24 mouse cellular contexts compared by ENCODE assay signal in genomic region chr1:133379986-133380320, GRCm38 (mm10). TPM values are rescaled to one million over a fixed set of nuclear protein-coding genes. Genes with fewer than 3 reads are reported as not detected.
DNase-seq lines count a peak whose midpoint lies in the region; ATAC-seq and TF ChIP-seq lines count a peak whose summit lies in the region.
"Had no signal": no experiment of that assay in that cellular context is flagged by ENCODE, and none has a peak within 500 bp of the region (broad histone marks: within the 10 kb centered on the region; RNA-seq: fewer than 3 reads in every experiment).

No protein-coding gene starts in this region.

- H3K36me3 ChIP-seq in forebrain, embryonic 10.5 days (replicated peaks): peaks cover 25% of the 10 kb centered on the region
- no peaks in the 10 kb centered on the region for H3K36me3 ChIP-seq in forebrain, embryonic 11.5 days (ENCODE audit: control insufficient read depth, insufficient read depth, low read length)
- peaks cover 32% of the 10 kb centered on the region for H3K36me3 ChIP-seq in hindbrain, embryonic 10.5 days
- peaks cover 17% of the 10 kb centered on the region for H3K36me3 ChIP-seq in hindbrain, embryonic 12.5 days
- H3K36me3 ChIP-seq in kidney, postnatal 0 days (ENCODE audit: insufficient read depth, low read length): peaks cover 20% of the 10 kb centered on the region
- peaks cover 25% of the 10 kb centered on the region for H3K36me3 ChIP-seq in kidney, embryonic 14.5 days (ENCODE audit: control insufficient read depth, insufficient read depth, low read length)
- H3K36me3 ChIP-seq in neural tube, embryonic 13.5 days: peaks cover 18% of the 10 kb centered on the region
- H3K36me3 ChIP-seq in neural tube, embryonic 15.5 days: 0 out of 2 replicates have a peak, but pooled peaks cover 4% of the 10 kb centered on the region
- H3K36me3 ChIP-seq: heart, embryonic 15.5 days had no signal

- H3K4me2 ChIP-seq in forebrain, embryonic 11.5 days (ENCODE audit: low read depth, low read length, severe bottlenecking): no peak overlapping the region
- H3K4me2 ChIP-seq in hindbrain, embryonic 12.5 days (replicated peaks): no peak overlapping the region
- H3K4me2 ChIP-seq in kidney, postnatal 0 days (ENCODE audit: low read length): no peak overlapping the region
- no peak overlapping the region for H3K4me2 ChIP-seq in kidney, embryonic 14.5 days (replicated peaks; ENCODE audit: low read depth, low read length)
- no peak overlapping the region for H3K4me2 ChIP-seq in neural tube, embryonic 13.5 days
- no peak overlapping the region for H3K4me2 ChIP-seq in neural tube, embryonic 15.5 days
- H3K4me2 ChIP-seq: embryonic facial prominence, embryonic 12.5 days; heart, embryonic 15.5 days; hindbrain, embryonic 13.5 days; stomach, embryonic 15.5 days had no signal

- H3K27ac ChIP-seq in forebrain, embryonic 10.5 days: 0 out of 2 replicates have a peak overlapping the region, but pooled peaks have one; percentile 7
- no peak overlapping the region for H3K27ac ChIP-seq in forebrain, embryonic 11.5 days (ENCODE audit: low read depth, low read length)
- peak overlapping the region; percentile 24; the same call in 1 of the 2 replicates for H3K27ac ChIP-seq in hindbrain, embryonic 10.5 days
- H3K27ac ChIP-seq in hindbrain, embryonic 12.5 days: no peak overlapping the region
- H3K27ac ChIP-seq in kidney, postnatal 0 days: peak overlapping the region; percentile 52; the same call in 1 of the 2 replicates
- H3K27ac ChIP-seq in kidney, embryonic 14.5 days (ENCODE audit: low read depth, low read length): no peak overlapping the region
- 0 out of 2 replicates have a peak overlapping the region, but pooled peaks have one; percentile 13 for H3K27ac ChIP-seq in neural tube, embryonic 13.5 days (replicated peaks)
- no peak overlapping the region for H3K27ac ChIP-seq in neural tube, embryonic 15.5 days (replicated peaks)
- H3K27ac ChIP-seq: embryonic facial prominence, embryonic 12.5 days; heart, embryonic 15.5 days; hindbrain, embryonic 13.5 days; layer of hippocampus, adult 2 months; stomach, embryonic 15.5 days had no signal

- peaks cover 30% of the 10 kb centered on the region for H3K4me1 ChIP-seq in forebrain, embryonic 10.5 days
- H3K4me1 ChIP-seq in forebrain, embryonic 11.5 days (replicated peaks; ENCODE audit: control insufficient read depth, insufficient read depth, low read length): 0 out of 2 replicates have a peak, but pooled peaks cover 2% of the 10 kb centered on the region
- peaks cover 49% of the 10 kb centered on the region for H3K4me1 ChIP-seq in hindbrain, embryonic 10.5 days (replicated peaks)
- H3K4me1 ChIP-seq in hindbrain, embryonic 12.5 days: peaks cover 19% of the 10 kb centered on the region
- 0 out of 2 replicates have a peak, but pooled peaks cover 5% of the 10 kb centered on the region for H3K4me1 ChIP-seq in kidney, postnatal 0 days (replicated peaks; ENCODE audit: insufficient read depth, low read length)
- peaks cover 3% of the 10 kb centered on the region; the same call in 1 of the 2 replicates for H3K4me1 ChIP-seq in kidney, embryonic 14.5 days (ENCODE audit: control insufficient read depth, insufficient read depth, low read length)
- peaks cover 39% of the 10 kb centered on the region for H3K4me1 ChIP-seq in neural tube, embryonic 13.5 days (replicated peaks)
- peaks cover 21% of the 10 kb centered on the region; the same call in 1 of the 2 replicates for H3K4me1 ChIP-seq in neural tube, embryonic 15.5 days
- H3K4me1 ChIP-seq: embryonic facial prominence, embryonic 12.5 days had no signal

- no peak overlapping the region for H3K9ac ChIP-seq in forebrain, embryonic 11.5 days (ENCODE audit: low read length)
- H3K9ac ChIP-seq in hindbrain, embryonic 12.5 days: no peak overlapping the region
- no peak overlapping the region for H3K9ac ChIP-seq in kidney, postnatal 0 days (ENCODE audit: low read depth, low read length)
- H3K9ac ChIP-seq in kidney, embryonic 14.5 days (ENCODE audit: low read depth, low read length): no peak overlapping the region
- H3K9ac ChIP-seq in neural tube, embryonic 13.5 days: no peak overlapping the region
- H3K9ac ChIP-seq in neural tube, embryonic 15.5 days (replicated peaks): no peak overlapping the region
- H3K9ac ChIP-seq: embryonic facial prominence, embryonic 12.5 days; heart, embryonic 15.5 days; hindbrain, embryonic 13.5 days; liver, postnatal 0 days; stomach, embryonic 15.5 days had no signal

- no peak for ATAC-seq in forebrain, embryonic 11.5 days (replicated peaks; ENCODE audit: low FRiP score)
- ATAC-seq in hindbrain, embryonic 12.5 days (ENCODE audit: low FRiP score): no peak
- no peak for ATAC-seq in kidney, postnatal 0 days (replicated peaks; ENCODE audit: low FRiP score, low read depth)
- no peak for ATAC-seq in kidney, embryonic 14.5 days (ENCODE audit: low FRiP score, low TSS enrichment)
- no peak for ATAC-seq in neural tube, embryonic 13.5 days (ENCODE audit: low read depth)
- ATAC-seq in neural tube, embryonic 15.5 days (ENCODE audit: low FRiP score): no peak
- ATAC-seq: forebrain, embryonic 14.5 days; inflammation-experienced regulatory T-cells, adult 6 months; liver, postnatal 0 days; midbrain, embryonic 16.5 days had no signal

- 80% methylated on average over 3 of the region's 3 CpGs for WGBS in forebrain, embryonic 10.5 days
- WGBS in forebrain, embryonic 11.5 days: 80% methylated on average over 3 of the region's 3 CpGs
- 72% methylated on average over 3 of the region's 3 CpGs for WGBS in hindbrain, embryonic 10.5 days
- 79% methylated on average over 3 of the region's 3 CpGs for WGBS in hindbrain, embryonic 12.5 days
- 68% methylated on average over 3 of the region's 3 CpGs for WGBS in kidney, postnatal 0 days
- 64% methylated on average over 3 of the region's 3 CpGs for WGBS in kidney, embryonic 14.5 days
- WGBS in neural tube, embryonic 13.5 days: 88% methylated on average over 3 of the region's 3 CpGs
- 76% methylated on average over 3 of the region's 3 CpGs for WGBS in neural tube, embryonic 15.5 days

- DNase-seq in forebrain, embryonic 10.5 days (ENCODE audit: extremely low spot score, low spot score): no peak
- DNase-seq in forebrain, embryonic 11.5 days (ENCODE audit: low spot score): no peak
- DNase-seq in hindbrain, embryonic 10.5 days (ENCODE audit: low spot score): no peak
- DNase-seq in kidney, postnatal 0 days (ENCODE audit: low spot score): no peak
- DNase-seq: cerebellum, adult 18-20 months; liver; liver, postnatal 0 days; thymus, adult 2 months; thymus, postnatal 4 days had no signal

- TF ChIP-seq CTCF in kidney, postnatal 0 days (IDR thresholded peaks at IDR 0.05; ENCODE audit: low read depth): no peak

- no peaks in the 10 kb centered on the region for H3K27me3 ChIP-seq in forebrain, embryonic 10.5 days (ENCODE audit: poor library complexity, severe bottlenecking)
- no peaks in the 10 kb centered on the region for H3K27me3 ChIP-seq in forebrain, embryonic 11.5 days (ENCODE audit: control insufficient read depth, insufficient read depth, low read length)
- no peaks in the 10 kb centered on the region for H3K27me3 ChIP-seq in hindbrain, embryonic 10.5 days (ENCODE audit: insufficient read depth, poor library complexity, severe bottlenecking)
- H3K27me3 ChIP-seq in hindbrain, embryonic 12.5 days: no peaks in the 10 kb centered on the region
- no peaks in the 10 kb centered on the region for H3K27me3 ChIP-seq in kidney, postnatal 0 days (ENCODE audit: insufficient read depth, low read length)
- no peaks in the 10 kb centered on the region for H3K27me3 ChIP-seq in kidney, embryonic 14.5 days (ENCODE audit: control insufficient read depth, insufficient read depth, low read length)
- no peaks in the 10 kb centered on the region for H3K27me3 ChIP-seq in neural tube, embryonic 13.5 days
- H3K27me3 ChIP-seq in neural tube, embryonic 15.5 days (replicated peaks): no peaks in the 10 kb centered on the region
- H3K27me3 ChIP-seq: embryonic facial prominence, embryonic 12.5 days; heart, embryonic 15.5 days; hindbrain, embryonic 13.5 days; stomach, embryonic 15.5 days had no signal

- H3K4me3 ChIP-seq in forebrain, embryonic 10.5 days: no peak overlapping the region
- no peak overlapping the region for H3K4me3 ChIP-seq in forebrain, embryonic 11.5 days (ENCODE audit: low read depth, low read length)
- no peak overlapping the region for H3K4me3 ChIP-seq in hindbrain, embryonic 10.5 days
- H3K4me3 ChIP-seq in hindbrain, embryonic 12.5 days: no peak overlapping the region
- no peak overlapping the region for H3K4me3 ChIP-seq in kidney, postnatal 0 days (replicated peaks; ENCODE audit: low read depth, low read length)
- no peak overlapping the region for H3K4me3 ChIP-seq in kidney, embryonic 14.5 days (ENCODE audit: low read length)
- no peak overlapping the region for H3K4me3 ChIP-seq in neural tube, embryonic 13.5 days
- H3K4me3 ChIP-seq in neural tube, embryonic 15.5 days (replicated peaks): no peak overlapping the region
- H3K4me3 ChIP-seq: embryonic facial prominence, embryonic 12.5 days; erythroblast, embryonic 14.5 days; heart, embryonic 15.5 days; hindbrain, embryonic 13.5 days; layer of hippocampus, adult 2 months; limb, embryonic 10.5 days; stomach, embryonic 15.5 days had no signal

- H3K9me3 ChIP-seq in forebrain, embryonic 10.5 days: no peaks in the 10 kb centered on the region
- H3K9me3 ChIP-seq in forebrain, embryonic 11.5 days (ENCODE audit: control insufficient read depth, low read length): no peaks in the 10 kb centered on the region
- 0 out of 2 replicates have a peak, but pooled peaks cover 3% of the 10 kb centered on the region for H3K9me3 ChIP-seq in hindbrain, embryonic 10.5 days
- no peaks in the 10 kb centered on the region for H3K9me3 ChIP-seq in hindbrain, embryonic 12.5 days (replicated peaks)
- H3K9me3 ChIP-seq in kidney, postnatal 0 days (replicated peaks; ENCODE audit: low read length): no peaks in the 10 kb centered on the region
- no peaks in the 10 kb centered on the region for H3K9me3 ChIP-seq in kidney, embryonic 14.5 days (ENCODE audit: control insufficient read depth, low read length)
- H3K9me3 ChIP-seq in neural tube, embryonic 13.5 days: no peaks in the 10 kb centered on the region
- H3K9me3 ChIP-seq in neural tube, embryonic 15.5 days (replicated peaks): no peaks in the 10 kb centered on the region
- H3K9me3 ChIP-seq: embryonic facial prominence, embryonic 12.5 days; heart, embryonic 15.5 days; hindbrain, embryonic 13.5 days; limb, embryonic 10.5 days; stomach, embryonic 15.5 days had no signal

RNA-seq across cellular contexts. Expression of gene Etnk2, which starts 16.6 kb away (rescaled TPM):
- 1.7 and 2.3 TPM in 2 replicates for polyA plus RNA-seq in forebrain, embryonic 10.5 days (2016; fragmentation: Nextera tagmentation; extraction: Ambion mirVana)
- polyA plus RNA-seq in forebrain, embryonic 11.5 days (2014; fragmentation: Nextera tagmentation; extraction: Ambion mirVana): 1.8 and 2.7 TPM in 2 replicates
- 2.9 and 4.1 TPM in 2 replicates for polyA plus RNA-seq in hindbrain, embryonic 10.5 days (2016; fragmentation: Nextera tagmentation; extraction: Ambion mirVana)
- polyA plus RNA-seq in hindbrain, embryonic 12.5 days (2016; fragmentation: Nextera tagmentation; extraction: Ambion mirVana): 5.2 and 5.6 TPM in 2 replicates
- 4.4 and 5.1 TPM in 2 replicates for polyA plus RNA-seq in kidney, postnatal 0 days (2015; fragmentation: Nextera tagmentation; extraction: Ambion mirVana)
- polyA plus RNA-seq in kidney, embryonic 14.5 days (2014; fragmentation: Nextera tagmentation; extraction: Ambion mirVana): 1.7 and 2.0 TPM in 2 replicates
- 10.1 and 10.2 TPM in 2 replicates for polyA plus RNA-seq in neural tube, embryonic 13.5 days (2015; fragmentation: Nextera tagmentation; extraction: Ambion mirVana)
- polyA plus RNA-seq in neural tube, embryonic 15.5 days (2015; fragmentation: Nextera tagmentation; extraction: Ambion mirVana): 21.3 and 22.8 TPM in 2 replicates
- polyA plus RNA-seq: erythroblast, embryonic 14.5 days; inflammation-experienced regulatory T-cells, adult 6 months had no signal

RNA-seq across cellular contexts. Expression of gene Ren1, which starts 29.6 kb away (rescaled TPM):
- not detected in 2 replicates for polyA plus RNA-seq in forebrain, embryonic 10.5 days (2016; fragmentation: Nextera tagmentation; extraction: Ambion mirVana)
- polyA plus RNA-seq in forebrain, embryonic 11.5 days (2014; fragmentation: Nextera tagmentation; extraction: Ambion mirVana): not detected in 2 replicates
- polyA plus RNA-seq in hindbrain, embryonic 10.5 days (2016; fragmentation: Nextera tagmentation; extraction: Ambion mirVana): 0.22 and 0.37 TPM in 2 replicates
- 0.99 and 1.9 TPM in 2 replicates for polyA plus RNA-seq in hindbrain, embryonic 12.5 days (2016; fragmentation: Nextera tagmentation; extraction: Ambion mirVana)
- 463 and 484 TPM in 2 replicates for polyA plus RNA-seq in kidney, postnatal 0 days (2015; fragmentation: Nextera tagmentation; extraction: Ambion mirVana)
- 50.2 and 92.1 TPM in 2 replicates for polyA plus RNA-seq in kidney, embryonic 14.5 days (2014; fragmentation: Nextera tagmentation; extraction: Ambion mirVana)
- 0.20 and 0.37 TPM in 2 replicates for polyA plus RNA-seq in neural tube, embryonic 13.5 days (2015; fragmentation: Nextera tagmentation; extraction: Ambion mirVana)
- 0.74 and 1.6 TPM in 2 replicates for polyA plus RNA-seq in neural tube, embryonic 15.5 days (2015; fragmentation: Nextera tagmentation; extraction: Ambion mirVana)
- polyA plus RNA-seq: erythroblast, embryonic 14.5 days; forebrain, embryonic 14.5 days; frontal cortex, adult 2 months; inflammation-experienced regulatory T-cells, adult 6 months; limb, embryonic 10.5 days; midbrain, embryonic 16.5 days had no signal

RNA-seq across cellular contexts. Expression of gene Sox13, which starts 44.2 kb away (rescaled TPM):
- 12.5 and 14.1 TPM in 2 replicates for polyA plus RNA-seq in forebrain, embryonic 10.5 days (2016; fragmentation: Nextera tagmentation; extraction: Ambion mirVana)
- 12.3 TPM in 2 replicates for polyA plus RNA-seq in forebrain, embryonic 11.5 days (2014; fragmentation: Nextera tagmentation; extraction: Ambion mirVana)
- 28.3 and 28.4 TPM in 2 replicates for polyA plus RNA-seq in hindbrain, embryonic 10.5 days (2016; fragmentation: Nextera tagmentation; extraction: Ambion mirVana)
- 17.5 and 19.2 TPM in 2 replicates for polyA plus RNA-seq in hindbrain, embryonic 12.5 days (2016; fragmentation: Nextera tagmentation; extraction: Ambion mirVana)
- 12.0 and 13.7 TPM in 2 replicates for polyA plus RNA-seq in kidney, postnatal 0 days (2015; fragmentation: Nextera tagmentation; extraction: Ambion mirVana)
- 13.8 and 16.2 TPM in 2 replicates for polyA plus RNA-seq in kidney, embryonic 14.5 days (2014; fragmentation: Nextera tagmentation; extraction: Ambion mirVana)
- polyA plus RNA-seq in neural tube, embryonic 13.5 days (2015; fragmentation: Nextera tagmentation; extraction: Ambion mirVana): 8.8 TPM in 2 replicates
- polyA plus RNA-seq in neural tube, embryonic 15.5 days (2015; fragmentation: Nextera tagmentation; extraction: Ambion mirVana): 4.0 and 6.7 TPM in 2 replicates
- polyA plus RNA-seq: inflammation-experienced regulatory T-cells, adult 6 months had no signal

RNA-seq across cellular contexts. Expression of gene Kiss1, which starts 58.3 kb away (rescaled TPM):
- polyA plus RNA-seq in forebrain, embryonic 10.5 days (2016; fragmentation: Nextera tagmentation; extraction: Ambion mirVana): not detected in 2 replicates
- polyA plus RNA-seq in forebrain, embryonic 11.5 days (2014; fragmentation: Nextera tagmentation; extraction: Ambion mirVana): 0.43 TPM in 1 of 2 replicates, not detected in the other
- polyA plus RNA-seq in hindbrain, embryonic 10.5 days (2016; fragmentation: Nextera tagmentation; extraction: Ambion mirVana): not detected in 2 replicates
- not detected in 2 replicates for polyA plus RNA-seq in hindbrain, embryonic 12.5 days (2016; fragmentation: Nextera tagmentation; extraction: Ambion mirVana)
- polyA plus RNA-seq in kidney, postnatal 0 days (2015; fragmentation: Nextera tagmentation; extraction: Ambion mirVana): not detected in 2 replicates
- not detected in 2 replicates for polyA plus RNA-seq in kidney, embryonic 14.5 days (2014; fragmentation: Nextera tagmentation; extraction: Ambion mirVana)
- not detected in 2 replicates for polyA plus RNA-seq in neural tube, embryonic 13.5 days (2015; fragmentation: Nextera tagmentation; extraction: Ambion mirVana)
- polyA plus RNA-seq in neural tube, embryonic 15.5 days (2015; fragmentation: Nextera tagmentation; extraction: Ambion mirVana): not detected in 2 replicates
- polyA plus RNA-seq: embryonic facial prominence, embryonic 12.5 days; erythroblast, embryonic 14.5 days; forebrain, embryonic 14.5 days; heart, embryonic 15.5 days; inflammation-experienced regulatory T-cells, adult 6 months; limb, embryonic 10.5 days; liver, postnatal 0 days; midbrain, embryonic 16.5 days; stomach, embryonic 15.5 days; thymus, adult 2 months had no signal

Comparison
In these comparisons a context has a peak if more than half of its experiments do, and no peak if none do; other contexts are left out.
1. H3K27ac ChIP-seq: peak in forebrain, embryonic 10.5 days (single experiment), hindbrain, embryonic 10.5 days (single experiment), kidney, postnatal 0 days (single experiment) and neural tube, embryonic 13.5 days (single experiment); none in forebrain, embryonic 11.5 days (single experiment), hindbrain, embryonic 12.5 days (single experiment), kidney, embryonic 14.5 days (single experiment) and neural tube, embryonic 15.5 days (single experiment).
2. RNA of gene Ren1, which starts 29.6 kb away (polyA plus RNA-seq): 463 to 484 TPM in kidney, postnatal 0 days and 50.2 to 92.1 TPM in kidney, embryonic 14.5 days; 0.99 to 1.9 TPM in hindbrain, embryonic 12.5 days, 0.74 to 1.6 TPM in neural tube, embryonic 15.5 days, 0.22 to 0.37 TPM in hindbrain, embryonic 10.5 days, 0.20 to 0.37 TPM in neural tube, embryonic 13.5 days, not detected in forebrain, embryonic 10.5 days and not detected in forebrain, embryonic 11.5 days; every median in the first group is over 10 times any median in the second.